ENCODE assay signal across 15 mouse cellular contexts in the genomic region with DNA sequence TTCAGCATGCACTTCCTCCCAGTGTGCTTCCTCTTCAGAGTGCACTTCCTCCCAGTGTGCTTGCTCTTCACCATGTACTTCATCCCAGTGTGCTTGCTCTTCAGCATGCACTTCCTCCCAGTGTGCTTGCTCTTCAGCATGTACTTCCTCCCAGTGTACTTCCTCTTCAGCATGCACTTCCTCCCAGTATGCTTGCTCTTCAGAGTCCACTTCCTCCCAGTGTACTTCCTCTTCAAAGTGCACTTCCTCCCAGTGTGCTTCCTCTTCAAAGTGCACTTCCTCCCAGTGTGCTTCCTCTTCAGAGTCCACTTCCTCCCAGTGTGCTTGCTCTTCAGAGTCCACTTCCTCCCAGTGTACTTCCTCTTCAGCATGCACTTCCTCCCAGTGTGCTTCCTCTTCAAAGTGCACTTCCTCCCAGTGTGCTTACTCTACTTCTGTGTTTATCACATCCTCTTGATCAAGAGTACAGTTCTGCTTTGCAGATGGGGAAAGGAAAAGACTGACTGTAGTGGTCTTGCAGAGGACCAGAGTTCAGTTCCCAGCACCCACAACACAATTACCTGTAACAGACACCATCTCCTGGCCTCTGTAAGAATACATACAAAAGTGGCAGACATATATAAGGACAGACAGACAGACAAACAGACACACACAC. TPM values are rescaled to one million over a fixed set of nuclear protein-coding genes. Genes with fewer than 3 reads are reported as not detected.
"Had no signal": no experiment of that assay in that cellular context is flagged by ENCODE, and none has a peak within 500 bp of the region (broad histone marks: within the 10 kb centered on the region; RNA-seq: fewer than 3 reads in every experiment).

No protein-coding gene starts in this region.

RNA-seq across cellular contexts. Expression of gene Gm28778, which starts 31.8 kb away (rescaled TPM):
- total RNA-seq: midbrain, postnatal 0 days had no signal
- polyA plus RNA-seq: liver, embryonic 12.5 days; liver, embryonic 14.5 days; liver, embryonic 16.5 days; lung, embryonic 14.5 days; lung, embryonic 16.5 days; midbrain, embryonic 11.5 days; midbrain, embryonic 13.5 days; midbrain, embryonic 15.5 days; midbrain, postnatal 0 days; myocyte; neural tube, embryonic 11.5 days; neural tube, embryonic 13.5 days; neural tube, embryonic 15.5 days; stomach, embryonic 15.5 days; urinary bladder, adult 2 months had no signal
